Mouse (Mus musculus): ENCODE data around the gene Ssmem1.

GRCm38 (mm10) chr6:30535340-30535739, 25.7 kb downstream of the Ssmem1 start:
- TF ChIP-seq CTCF (IDR thresholded peaks at IDR 0.05; ENCODE audit: low read depth, low read length) (peak; percentile 52), POLR2A (IDR thresholded peaks at IDR 0.05; ENCODE audit: borderline replicate concordance, low read depth, low read length) (no peak)
